Mouse (Mus musculus): ENCODE data around the gene Dcun1d4.
A peak's percentile ranks its signal among the peaks of the same experiment; 100 is the strongest.

Gene Dcun1d4

DNA sequence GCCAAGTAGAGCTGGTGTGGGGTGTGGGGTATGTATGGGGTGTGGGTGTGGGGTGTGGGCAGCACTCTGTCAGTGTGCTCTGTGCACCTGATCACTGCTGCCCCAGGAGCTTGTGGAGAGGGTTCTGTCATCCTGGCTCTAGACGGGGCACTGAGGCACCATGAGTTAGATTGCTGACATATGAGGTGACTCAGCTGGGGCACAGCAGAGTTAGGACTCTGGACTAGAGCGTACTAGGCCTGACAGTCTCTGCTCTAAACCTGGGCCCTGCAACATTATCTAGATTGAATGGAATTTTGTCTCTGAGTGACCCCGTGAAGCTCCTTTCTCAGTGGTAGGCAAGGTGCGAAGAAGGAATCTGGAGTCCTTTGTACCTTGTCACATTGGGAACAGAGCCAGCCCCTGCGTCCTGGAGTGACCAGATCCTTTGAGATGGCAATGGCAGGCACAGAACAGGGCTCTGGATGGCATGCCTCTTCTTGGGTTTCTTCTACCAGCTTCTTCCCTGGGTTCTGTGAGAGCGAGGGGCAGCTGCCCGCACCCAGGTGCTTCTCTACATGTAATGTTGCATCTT is 20.2 kb downstream of the Dcun1d4 start:
- DNase-seq = no peak

DNA sequence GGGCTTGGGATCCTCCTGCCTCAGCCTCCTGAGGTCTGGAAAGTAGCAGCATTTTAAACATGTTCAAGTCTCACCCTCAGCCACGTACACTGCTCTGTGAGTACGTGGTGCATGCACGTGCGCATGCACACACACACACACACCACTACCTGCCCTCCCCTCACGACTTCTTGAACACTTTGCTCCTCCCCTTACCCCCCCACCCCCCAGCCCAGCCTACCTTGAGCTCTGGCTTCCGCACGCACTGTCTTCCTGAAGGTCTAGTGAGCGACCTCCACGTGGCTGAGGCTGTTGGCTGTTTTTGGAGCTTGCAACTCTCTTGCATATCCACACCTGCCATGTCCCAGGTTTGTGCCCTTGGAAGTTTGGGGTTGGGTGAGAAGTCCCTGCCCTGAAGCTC is 21.6 kb downstream of the Dcun1d4 start:
- no peak for DNase-seq

DNA sequence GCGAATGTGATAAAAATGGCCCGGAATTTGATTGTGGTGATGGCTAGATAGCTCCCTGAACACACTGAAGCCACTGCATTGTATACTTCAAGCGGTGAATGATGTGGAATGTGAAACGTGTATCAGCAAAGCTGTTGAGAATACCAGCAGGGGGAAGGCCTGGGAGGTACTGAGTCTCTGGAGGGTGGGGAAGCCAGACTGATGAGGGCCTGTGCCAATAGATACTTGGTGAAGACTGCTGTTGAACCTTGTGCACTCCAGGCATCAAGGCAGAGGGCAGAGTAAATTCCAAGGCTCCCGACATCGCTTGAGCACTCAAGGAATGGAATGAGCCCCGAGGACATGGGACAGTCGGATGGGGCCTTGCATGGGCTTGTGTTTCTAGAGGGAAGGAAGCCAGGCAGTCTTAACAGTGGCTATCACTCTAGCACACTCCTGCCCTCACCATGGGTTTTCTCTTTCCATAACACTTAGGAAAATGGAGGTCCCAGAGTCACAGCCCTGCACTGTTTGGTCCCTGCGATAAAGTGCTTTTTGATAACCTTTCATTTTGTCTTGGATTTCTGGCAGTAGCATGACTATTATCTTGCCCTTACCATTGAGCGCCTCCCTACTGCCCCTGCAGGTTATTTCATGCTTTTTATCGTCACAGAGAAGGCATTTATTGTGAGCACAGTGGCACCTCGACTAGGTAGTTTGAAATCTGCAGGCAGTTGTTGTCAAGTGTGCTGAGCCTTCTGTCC is 22.4 kb downstream of the Dcun1d4 start:
- DNase-seq = no peak

DNA sequence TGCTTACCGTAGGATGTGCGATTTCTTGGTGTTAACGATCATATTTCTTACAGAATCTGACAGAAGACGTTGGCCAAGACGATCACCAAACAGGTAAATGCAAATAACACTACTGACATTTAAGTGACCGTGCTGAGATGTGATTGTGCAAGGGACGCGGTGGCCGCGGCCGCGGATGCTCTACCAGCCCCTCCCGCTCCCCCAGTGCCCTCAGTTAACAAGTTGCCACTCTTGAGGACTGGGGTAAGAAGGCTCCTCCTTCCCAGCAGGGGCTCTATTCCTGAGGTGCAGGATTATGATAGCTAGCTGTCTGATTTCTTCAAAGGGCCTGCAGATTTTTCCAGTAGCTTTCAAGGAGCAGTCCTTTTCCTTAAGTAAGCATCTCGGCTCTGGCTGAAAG is 30.3 kb downstream of the Dcun1d4 start:
- no peak for DNase-seq

DNA sequence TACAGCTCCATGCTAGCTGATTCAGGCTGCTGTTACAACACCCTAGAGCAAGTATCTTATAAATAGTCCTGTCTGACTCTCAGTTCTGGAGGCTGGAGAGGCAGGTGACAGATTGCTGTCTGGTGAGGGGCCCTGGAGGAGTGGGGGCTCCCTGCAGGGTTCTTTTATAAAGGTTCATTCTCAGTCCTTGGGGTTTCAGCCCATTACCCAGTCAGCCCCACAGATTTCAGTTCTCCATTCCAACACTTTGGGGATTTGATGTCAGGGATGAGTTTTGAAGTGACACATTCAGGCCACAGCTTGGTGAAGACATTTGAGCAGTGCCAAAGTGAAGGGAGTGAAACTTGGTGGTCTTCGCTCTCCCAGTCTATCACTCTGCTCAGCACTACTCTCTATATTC is 31.4 kb downstream of the Dcun1d4 start:
- DNase-seq = no peak

DNA sequence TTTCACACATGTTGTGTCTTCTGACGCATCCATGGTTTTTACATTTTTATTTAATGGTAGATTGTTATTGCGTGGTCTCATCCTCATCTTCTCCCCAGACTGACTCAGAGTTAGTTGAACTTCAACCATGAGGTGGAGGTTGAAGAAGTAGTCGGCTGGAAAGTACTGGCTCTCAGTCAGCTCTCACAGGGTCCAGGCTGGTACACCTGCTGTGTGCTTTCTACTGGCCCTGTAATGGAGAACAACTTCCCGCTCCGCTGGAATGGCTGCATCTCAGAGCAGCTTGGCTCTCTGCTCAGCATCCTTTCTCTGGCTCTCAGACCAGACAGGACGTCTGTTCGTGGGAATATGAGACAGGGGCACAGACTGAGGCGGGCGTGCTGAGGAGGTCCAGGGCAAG is 31.9 kb downstream of the Dcun1d4 start:
- no peak for DNase-seq

DNA sequence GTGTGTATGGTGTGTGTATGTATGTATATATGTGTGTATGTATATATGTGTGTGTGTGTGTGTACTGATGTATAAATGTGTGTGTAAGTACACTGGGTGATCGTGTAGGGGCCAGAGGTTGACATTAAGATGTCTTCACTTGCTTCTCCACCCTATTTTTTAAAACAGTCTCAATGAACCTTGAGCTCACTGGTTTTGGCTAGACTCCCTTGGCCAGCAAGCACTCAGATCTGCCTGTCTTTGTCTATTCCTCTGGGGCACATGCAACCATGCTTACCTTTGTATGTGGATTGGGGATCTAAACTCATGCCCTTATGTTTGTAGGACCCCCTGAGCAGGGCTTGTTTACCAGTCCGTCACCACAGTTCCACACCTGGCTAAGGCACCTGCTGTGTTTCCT is 33.4 kb downstream of the Dcun1d4 start:
- DNase-seq = no peak

DNA sequence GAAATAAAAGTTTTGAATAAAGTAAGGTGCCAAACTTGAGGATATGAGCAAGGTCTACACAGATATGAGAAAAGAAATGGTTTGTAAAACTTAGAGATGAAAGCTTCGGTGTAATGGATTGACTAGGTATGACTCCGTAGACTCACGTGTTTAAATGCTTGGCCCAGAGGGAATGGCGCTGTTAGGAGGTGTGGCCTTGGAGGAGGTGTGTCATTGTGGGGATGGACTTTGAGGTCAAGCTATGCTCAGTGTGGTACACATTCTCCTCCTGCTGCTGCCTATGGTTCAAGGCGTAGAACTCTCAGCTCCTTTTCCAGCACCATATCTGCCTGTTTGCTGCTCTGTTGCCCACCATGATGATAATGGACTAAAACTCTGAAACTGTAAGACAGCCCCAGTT is 36.5 kb downstream of the Dcun1d4 start:
- no peak for DNase-seq

DNA sequence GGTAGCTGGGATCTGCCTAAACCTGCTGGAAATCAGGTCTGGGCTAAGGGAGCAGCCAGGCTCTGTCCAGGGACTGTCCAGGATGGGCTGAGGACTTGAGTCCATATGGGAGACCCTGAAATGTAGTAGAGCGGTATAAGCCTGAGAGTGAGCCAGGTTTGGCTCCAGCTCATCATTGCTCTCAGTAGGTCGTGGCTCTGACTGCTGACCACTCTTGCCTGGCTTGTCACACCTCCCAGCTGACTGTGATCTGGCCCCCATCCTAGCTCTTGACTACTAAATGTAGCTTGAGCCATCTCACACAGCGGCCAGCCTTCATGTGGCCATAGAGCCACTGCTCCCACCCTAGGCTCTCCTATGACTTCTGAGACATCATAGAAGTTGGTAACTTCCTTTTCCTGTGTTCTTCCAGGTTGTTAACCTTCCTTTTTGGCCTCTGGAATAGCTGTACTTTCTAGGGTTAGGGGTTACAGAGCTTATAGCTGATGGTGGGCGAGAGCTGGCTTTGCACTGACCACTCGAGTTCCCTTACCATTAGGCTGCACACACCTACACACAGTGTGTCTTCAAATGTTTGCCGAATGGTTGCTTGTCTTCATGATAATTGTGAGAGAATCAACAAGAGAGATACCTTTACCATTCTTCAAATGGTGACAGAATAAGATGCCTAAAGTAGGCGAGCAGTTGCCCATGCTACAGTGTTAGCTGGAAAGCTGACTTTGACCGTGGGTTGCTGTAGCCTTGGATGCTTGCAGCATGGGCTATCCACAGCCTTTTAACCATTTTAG is 37.8 kb downstream of the Dcun1d4 start:
- DNase-seq = no peak

DNA sequence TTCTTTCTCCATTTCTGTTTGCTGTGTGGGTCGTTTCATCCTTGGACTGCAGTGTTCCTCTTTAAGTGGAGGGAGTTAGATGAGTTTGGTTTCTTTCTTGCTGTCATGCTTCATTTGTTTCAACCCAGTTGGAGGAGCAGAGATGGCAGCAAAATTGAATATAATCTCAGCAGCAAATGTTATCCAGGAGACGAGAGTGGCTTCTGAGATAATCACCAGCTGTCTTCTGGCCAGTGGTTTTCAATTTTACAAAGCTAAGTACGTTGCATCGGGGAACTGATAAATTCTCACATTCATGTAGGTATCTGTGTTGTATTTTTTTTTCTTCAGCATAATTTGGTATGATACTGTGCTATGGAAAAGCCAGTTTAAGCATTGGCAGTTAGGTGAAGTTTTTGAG is 40.0 kb downstream of the Dcun1d4 start:
- DNase-seq = no peak

DNA sequence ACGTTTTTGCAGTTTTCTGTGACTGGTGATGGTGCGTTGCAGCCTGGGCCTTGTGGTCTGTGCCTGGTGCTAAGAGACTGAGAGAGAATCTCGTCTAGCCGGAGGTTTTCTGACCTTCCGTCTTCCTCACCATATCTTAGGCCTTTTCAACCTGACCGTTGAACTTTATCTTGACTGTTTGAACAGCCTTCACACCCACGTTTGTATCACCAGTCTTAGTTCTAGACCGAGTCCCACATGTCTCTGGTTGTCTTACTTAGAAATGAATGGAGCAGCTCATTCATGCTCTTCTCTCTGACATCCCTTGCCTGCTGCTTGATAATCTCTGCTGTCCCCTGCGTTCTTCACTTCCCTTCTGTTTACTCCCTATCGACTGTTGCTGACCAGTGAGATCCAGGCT is 42.4 kb downstream of the Dcun1d4 start:
- DNase-seq = no peak

DNA sequence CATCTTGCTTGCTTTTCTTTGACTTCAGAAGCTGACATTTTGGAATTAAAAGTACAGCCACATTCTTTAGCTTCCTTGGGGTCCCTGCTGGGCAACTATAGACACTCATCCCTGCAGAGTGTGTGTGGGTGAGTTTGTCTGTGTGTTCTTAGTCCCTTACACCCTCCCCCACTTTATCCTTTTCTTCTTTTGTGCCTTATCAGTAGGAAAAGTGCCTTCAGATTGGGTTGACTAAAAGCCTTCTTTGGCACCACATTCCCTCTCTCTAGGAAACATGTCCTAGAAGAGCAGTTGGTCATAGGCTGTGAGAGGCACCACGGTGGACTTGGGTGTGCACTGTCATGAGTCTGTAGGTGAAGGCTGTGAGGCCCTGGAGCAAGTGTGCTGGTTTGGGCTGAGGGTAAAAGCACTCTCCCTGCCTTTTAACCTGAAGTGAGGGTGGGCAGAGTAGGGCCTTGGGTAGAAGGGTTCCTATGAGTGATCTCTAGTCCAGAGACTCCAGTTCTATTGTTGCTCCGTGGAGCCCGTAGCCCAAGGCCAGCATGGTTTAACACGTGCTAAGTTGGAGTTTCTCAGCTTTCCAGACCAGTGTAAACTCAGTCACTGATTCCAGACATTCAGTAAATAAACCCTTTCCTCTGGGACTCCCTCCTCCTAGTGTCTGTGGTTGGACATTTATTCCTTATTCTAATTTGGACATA is 43.6 kb downstream of the Dcun1d4 start:
- DNase-seq = no peak

DNA sequence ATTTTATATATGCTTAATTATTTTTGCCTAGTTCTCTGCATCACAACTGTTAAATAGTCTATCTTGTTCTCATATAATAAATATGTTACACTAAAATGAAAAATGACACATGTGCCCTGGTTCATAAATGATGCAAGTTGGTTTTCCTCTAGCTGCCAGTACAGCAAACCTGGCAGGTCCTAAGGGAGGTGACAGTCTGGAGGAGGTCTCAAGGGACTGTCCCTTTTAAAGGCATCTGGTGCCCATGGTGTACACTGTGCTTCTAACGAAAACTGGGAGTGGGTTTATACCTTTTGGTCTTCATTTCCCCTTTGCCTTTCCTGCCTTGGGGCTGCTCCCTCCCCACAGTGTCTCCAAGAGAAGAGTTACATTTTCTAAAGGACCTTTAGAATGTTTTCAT is 51.4 kb downstream of the Dcun1d4 start:
- no peak for DNase-seq

DNA sequence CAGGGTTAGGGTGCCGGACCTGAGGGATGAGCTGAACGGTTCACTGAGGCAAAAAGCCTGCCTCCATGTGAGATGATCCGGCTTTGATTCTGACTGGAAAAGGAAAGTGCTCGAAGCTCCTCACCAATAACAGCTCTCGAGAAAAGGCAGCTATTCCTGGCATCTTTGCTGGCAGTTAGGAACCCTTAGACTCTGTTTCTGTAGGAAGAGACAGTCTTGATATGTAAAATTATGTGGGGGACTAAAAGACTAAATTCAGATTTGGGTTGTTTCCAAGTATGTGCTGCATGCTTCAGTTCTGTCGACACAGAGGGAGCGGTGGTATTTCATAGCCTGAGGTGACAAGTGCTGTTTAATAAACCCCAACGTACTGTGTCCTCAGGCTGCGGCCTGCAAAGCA is 52.1 kb downstream of the Dcun1d4 start:
- DNase-seq = no peak

DNA sequence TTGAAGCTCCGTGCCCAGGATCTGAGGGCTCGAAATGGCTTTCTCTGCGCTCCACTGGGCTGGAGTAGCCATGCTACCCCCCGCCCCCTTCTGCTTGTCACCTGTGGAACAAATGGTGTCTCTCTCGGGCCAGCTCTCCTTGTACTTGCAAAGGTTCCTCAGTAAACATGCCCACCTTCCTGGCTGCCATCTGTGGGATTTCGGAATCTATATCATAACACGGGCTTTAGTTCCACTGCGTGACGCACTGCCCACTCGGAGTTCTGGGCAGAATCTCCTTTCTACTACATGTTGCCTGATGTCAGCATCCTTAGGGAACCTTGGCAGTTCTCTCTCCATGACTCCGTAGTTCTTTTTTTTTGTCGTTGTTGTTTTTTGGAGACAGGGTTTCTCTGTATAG is 56.9 kb downstream of the Dcun1d4 start:
- DNase-seq = no peak

DNA sequence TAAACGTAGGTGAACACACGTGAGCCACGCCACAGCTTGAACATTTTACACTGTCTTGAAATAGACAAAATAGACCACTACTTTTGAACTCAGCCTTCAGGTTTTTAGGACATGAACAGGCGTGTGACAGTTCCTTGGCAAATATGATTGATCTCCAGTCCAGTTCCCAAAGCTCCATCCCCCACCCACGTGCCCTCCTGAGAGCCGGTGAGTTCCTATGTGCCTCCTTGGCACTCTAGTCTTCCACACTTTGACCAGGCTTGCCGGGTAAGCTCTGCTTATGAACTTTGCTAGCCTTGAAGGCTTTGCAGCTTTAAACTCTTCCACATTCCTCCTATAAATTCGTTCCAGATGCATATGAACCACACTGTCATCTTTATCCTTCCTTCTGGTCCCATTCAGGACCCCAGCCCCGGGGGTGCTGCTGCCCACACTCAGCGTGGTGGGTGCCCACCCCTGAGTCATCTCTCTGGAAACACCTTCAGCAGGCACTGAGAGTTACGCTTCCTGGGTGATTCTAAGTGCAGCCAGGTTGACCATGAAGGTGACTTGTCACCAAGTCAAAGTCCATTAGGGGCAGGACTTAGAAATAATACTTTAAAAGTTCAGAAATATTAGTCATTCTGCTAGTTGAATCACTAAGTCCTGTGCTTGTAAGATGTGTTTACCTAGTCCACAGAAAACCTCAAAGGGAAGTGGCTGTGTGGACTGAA is 57.9 kb downstream of the Dcun1d4 start:
- DNase-seq = no peak

DNA sequence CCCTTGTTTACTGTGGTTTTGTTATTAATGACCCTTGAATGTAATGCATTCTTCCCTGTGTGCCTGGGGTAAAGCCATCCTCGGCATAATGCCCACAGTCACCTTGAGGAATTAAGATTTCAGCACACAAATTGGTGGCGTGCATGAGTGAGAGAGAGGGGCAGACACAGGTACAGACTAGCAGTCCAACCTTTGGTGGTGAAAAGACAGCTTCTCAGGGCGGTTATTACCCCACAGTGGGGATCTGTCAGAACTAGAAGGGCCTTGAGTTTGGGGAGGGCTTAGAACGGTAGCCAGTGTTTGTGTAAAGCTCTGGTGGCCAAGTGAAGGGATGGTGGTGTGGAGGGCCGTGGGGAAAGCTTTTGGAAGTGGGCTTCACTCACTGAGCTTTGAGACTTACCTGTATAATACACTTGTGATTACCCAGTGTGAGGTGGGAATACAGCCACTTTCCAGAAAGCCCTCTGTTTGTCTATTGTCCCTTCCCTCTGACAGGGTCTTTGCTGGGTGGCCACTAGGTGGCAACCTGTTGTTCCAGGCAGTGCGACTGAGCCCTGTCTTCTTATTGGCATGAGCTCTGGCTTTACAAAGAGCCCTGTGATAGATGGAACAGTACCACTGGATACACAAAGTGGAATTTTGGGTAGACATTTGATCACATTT is 59.2 kb downstream of the Dcun1d4 start:
- DNase-seq = peak; percentile 49

DNA sequence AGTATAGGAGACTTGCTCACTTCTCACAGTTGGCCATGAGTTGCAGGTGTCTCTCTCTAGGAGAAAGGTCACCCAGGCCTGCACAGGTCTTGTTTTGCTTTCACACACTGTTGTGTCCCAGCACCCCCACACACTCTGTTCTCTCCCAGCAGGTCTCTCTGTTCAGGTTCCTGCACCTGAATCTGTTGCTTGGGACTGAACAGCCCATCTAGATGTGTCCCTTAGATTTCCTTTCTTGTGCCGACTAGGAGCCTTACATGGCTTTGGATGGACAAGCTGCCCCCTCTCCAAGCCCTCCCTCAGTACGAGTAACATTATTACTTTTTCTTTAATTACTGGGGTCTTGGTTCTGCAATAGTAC is 59.7 kb downstream of the Dcun1d4 start:
- no peak for DNase-seq

DNA sequence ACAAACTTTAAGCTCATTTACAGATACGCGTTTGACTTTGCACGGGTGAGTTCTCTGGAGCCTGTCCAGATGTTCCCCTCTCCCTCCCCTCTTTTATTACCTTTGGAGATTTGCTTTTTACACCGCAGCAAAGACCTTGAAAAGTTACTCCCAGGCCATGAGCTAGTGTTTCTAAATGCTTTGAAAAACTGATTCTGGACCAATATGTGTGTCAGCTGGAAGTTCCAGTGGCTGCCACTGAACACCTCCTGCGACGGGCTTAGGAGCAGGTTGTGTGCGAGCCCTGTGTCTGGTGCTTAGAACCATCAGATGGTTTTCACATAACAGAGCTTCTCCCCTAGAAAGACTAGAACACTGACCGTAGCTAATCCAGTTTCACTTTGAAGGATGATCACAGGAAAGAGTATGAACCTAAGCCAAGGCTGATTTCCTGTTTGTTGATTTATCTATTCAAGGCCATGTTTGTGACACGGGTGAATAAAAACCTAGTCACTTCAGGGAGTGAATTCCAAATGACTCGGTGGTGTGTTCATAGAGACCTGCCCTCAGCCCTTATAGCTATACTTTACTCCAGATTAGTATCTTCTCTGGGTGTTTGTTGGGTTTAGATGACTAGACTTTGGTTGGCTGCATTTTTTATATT is 63.4 kb downstream of the Dcun1d4 start:
- no peak for DNase-seq

DNA sequence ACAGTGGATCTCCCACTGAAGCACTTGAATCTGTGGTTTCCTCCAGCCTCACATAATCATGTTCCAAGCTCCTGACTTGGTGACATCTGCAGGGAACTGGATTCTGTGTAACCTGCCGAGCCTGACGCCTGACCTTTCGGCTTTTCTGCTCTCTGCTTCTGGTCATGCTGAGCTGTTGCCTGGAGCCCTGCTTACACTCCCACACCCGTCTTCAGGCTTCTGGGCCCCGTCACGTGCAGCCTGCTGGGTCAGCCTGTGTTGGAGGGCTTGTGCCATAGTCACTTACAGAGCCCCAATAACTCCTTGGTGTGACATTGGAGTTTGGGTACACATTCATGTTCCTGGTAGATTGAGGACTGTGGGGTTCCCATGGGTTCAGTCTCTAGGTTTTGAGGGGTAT is 64.8 kb downstream of the Dcun1d4 start:
- DNase-seq = no peak

DNA sequence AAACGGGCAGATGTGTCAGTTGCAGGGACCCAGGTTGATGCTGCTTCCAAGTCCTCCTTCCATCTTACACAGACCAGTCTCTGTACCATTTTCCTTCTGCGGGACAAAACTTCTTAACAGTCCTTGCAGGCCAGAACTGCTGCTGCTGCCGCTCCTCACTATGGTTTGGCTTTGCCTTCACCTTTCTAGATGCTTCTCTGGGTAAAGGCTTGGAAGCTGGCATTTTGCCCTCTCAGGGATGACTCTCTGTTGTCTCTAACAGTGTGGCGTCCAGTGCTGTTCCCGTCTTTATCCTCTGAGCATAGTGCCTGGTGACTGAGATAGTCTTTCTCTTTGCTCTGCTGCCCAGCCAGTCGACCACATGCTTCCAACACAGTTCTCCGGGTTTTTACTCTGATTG is 66.5 kb downstream of the Dcun1d4 start:
- no peak for DNase-seq

DNA sequence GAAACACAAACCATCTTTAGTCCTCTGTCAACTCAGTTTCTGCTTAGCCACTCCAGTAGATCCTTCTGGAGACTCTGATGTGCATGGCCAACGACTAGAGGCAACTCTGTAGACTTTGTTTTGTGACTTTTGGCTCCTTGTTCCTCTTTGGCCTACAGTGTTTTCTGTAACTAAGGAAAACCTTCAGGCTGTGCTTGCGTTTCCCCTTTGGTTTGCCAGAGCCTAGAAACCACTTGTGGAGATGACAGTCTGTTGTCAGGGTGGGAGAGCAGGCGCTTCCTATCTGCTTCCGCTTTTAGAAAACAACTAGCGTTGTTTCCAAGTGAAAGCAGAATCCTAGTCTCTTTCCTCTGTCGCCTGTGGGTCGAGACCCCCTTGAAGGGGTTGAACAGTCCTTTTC is 67.4 kb downstream of the Dcun1d4 start:
- DNase-seq = no peak

All from thymus, postnatal 25 days (tissue).